Mouse (Mus musculus): ENCODE measurements around the gene Nfkb1.

Gene Nfkb1

GRCm38 (mm10) chr3:135711613-135712012, 20.3 kb upstream of the Nfkb1 start:
- in situ Hi-C loops (cut with MboI; ENCODE audit: unreplicated experiment in 2 of 2): loop anchor here in 1 of 2 experiments (25.0 kb wide), 1 partner anchor 199 kb away; no protein-coding TSS in a partner anchor

DNA sequence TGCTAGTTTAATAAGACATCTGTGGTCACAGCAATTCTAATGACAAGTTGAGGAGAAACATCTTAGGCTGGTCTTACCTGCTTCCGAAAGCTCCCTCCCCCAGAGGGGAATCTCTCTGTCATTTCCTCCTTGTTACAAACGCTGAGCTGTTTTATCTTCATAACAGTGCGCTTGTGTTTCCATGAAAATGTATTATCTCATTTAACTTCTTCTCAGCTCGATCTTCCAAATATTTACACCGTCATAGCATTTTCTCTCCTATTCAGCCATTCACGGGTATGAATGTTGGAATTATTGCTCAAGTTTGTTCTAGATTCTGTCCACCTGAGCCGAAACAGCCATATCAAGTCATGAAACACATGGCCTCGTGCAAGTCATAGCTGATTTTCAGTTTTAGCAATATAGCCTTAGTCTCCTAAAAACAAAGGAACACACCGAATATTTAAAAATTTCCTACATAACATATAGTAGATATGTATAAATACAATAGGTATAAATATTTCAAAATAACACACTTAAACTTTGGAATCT, 19.8 kb upstream of the Nfkb1 start:
- in situ Hi-C loops (cut with MboI; ENCODE audit: unreplicated experiment in 2 of 2): loop anchor here in 1 of 2 experiments (25.0 kb wide), 1 partner anchor 199 kb away; no protein-coding TSS in a partner anchor

DNA sequence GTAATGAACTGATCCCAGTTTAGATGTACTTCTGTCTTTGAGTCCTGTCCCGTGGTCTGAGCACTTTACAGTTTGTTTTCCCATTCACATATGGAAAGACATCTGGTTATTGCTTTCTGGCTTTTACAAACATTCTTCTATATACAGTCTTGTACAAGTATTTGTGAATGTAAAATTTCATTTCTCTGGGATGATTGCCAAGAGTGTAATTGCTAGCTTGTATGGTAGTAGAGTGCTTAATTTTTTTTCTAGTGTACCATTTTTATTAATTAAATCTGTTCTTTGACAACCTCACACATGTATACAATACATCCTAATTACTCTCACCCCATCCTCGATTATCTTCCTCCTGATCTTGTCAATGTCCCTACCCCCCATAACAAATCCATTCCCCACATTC, 12.0 kb upstream of the Nfkb1 start:
- in situ Hi-C loops (cut with MboI; ENCODE audit: unreplicated experiment in 2 of 2): loop anchor here in 1 of 2 experiments (5.0 to 25.0 kb wide), 2 partner anchors 106 to 191 kb away; no protein-coding TSS in a partner anchor

DNA sequence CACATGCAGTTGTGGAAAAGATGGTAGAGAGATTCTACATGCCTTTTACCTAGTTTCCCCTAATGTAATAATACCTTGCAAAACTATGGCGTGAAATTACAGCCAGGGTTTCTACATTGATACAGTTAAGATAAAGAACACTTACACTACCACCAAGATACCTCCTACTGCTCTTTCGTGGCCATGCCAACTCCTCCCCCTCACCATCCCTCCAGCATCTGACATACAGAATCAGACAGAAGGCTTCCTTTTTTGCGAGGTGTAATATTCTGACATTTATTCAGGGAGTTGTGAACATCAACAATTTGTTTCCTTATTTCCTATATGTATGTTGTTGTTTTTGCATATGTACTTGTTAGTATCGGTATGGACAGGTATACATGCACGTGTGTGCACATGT, 11.3 kb upstream of the Nfkb1 start:
- in situ Hi-C loops (cut with MboI; ENCODE audit: unreplicated experiment in 2 of 2): loop anchor here in 1 of 2 experiments (5.0 to 25.0 kb wide), 2 partner anchors 105 to 190 kb away; no protein-coding TSS in a partner anchor

DNA sequence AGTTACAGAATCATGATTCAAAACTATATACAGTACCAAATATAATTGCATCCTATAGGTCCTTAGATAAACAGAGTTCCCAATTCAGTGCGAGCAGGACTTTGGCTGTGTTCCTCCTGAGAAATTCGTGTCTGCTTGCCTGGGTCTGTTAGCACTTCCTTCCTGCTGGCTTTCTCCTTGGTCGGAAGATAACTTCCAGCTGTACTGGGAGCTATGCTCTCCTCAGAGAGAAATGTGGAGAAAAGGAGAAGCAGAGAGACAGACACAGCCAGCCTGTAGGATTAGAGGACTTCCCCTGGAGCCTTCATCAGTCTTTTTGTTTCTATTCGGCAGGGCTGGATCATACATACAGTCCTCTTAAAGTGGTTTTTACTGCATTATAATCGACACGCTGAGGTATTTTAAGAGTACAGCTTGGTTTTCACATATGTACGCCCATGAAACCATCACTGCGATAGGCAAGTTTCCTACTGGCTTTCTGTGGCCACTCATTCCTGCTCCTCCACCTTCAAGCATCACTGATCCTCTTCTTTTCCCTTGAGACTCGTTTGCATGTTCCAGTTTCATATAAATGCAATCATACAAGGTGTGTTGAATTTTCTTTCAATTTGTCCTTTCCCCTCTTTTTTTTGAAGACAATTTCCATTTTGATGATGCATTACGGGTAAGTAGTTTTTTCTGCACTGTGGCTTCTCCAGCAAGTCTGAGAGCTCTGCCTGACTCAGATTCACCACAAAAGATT, 8.3 kb upstream of the Nfkb1 start:
- in situ Hi-C loops (cut with MboI; ENCODE audit: unreplicated experiment in 2 of 2): loop anchor here (5.0 to 25.0 kb wide), 3 partner anchors 102 to 187 kb away; no protein-coding TSS in a partner anchor

- in situ Hi-C loops (cut with MboI; ENCODE audit: unreplicated experiment in 2 of 2): loop anchor here in 1 of 2 experiments (10.0 kb wide), 1 partner anchor 114 kb away; no protein-coding TSS in a partner anchor
These were observed 7.2 kb upstream of the Nfkb1 start for GRCm38 (mm10) chr3:135698466-135698975.

- in situ Hi-C loops (cut with MboI; ENCODE audit: unreplicated experiment in 2 of 2): loop anchor here in 1 of 2 experiments (10.0 kb wide), 1 partner anchor 111 kb away; no protein-coding TSS in a partner anchor
These were observed 4.9 kb upstream of the Nfkb1 start for GRCm38 (mm10) chr3:135696262-135696661.

GRCm38 (mm10) chr3:135692999-135693398, 1.7 kb upstream of the Nfkb1 start:
- in situ Hi-C loops (cut with MboI; ENCODE audit: unreplicated experiment in 2 of 2): loop anchor here in 1 of 2 experiments (10.0 kb wide), 1 partner anchor 108 kb away; no protein-coding TSS in a partner anchor

GRCm38 (mm10) chr3:135690568-135691190, 668 bp downstream of the Nfkb1 start:
- in situ Hi-C loops (cut with MboI; ENCODE audit: unreplicated experiment in 2 of 2): loop anchor here in 1 of 2 experiments (10.0 kb wide), 1 partner anchor 106 kb away; no protein-coding TSS in a partner anchor

GRCm38 (mm10) chr3:135689773-135690567, 1.4 kb downstream of the Nfkb1 start:
- in situ Hi-C loops (cut with MboI; ENCODE audit: unreplicated experiment in 2 of 2): loop anchor here in 1 of 2 experiments (10.0 kb wide), 1 partner anchor 105 kb away; no protein-coding TSS in a partner anchor

DNA sequence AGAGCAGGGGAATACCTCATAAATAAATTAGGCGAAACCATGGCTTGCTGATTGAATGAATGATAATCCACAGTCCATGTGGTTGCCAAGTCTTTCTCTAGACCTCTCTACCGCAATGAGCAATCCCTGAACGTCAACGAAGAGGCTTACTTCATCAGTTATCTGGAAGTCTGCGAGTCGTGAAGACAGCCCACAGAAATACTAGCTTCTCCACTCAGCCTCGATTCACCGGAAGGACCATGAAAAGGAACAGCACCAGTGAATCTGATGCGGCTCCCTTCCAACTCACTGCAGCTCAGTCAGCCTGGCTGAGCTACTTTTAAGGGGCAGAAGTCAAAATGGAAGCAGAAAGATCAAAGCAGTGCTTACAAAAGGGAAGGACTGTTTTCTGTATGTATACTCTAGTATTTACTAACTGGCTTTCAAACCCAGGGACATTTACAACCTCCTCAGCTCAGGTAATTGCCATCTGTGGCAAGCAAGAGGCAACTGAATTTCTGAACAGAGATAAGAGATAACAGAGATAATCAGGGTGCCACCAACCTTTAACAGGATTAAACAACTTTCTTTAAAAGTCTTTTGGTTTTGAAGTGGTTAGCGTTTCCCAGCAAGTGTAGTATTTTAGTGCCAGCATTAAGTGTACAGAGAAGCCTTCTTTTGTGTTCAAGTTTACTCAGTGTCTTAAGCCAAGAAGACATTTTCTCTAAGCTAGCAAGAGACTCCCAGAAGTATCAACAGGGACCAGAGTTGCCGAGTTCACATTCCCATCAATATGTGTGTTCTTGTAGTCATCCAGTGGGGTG, 2.2 kb downstream of the Nfkb1 start:
- in situ Hi-C loops (cut with MboI; ENCODE audit: unreplicated experiment in 2 of 2): no loop called here

- in situ Hi-C loops (cut with MboI; ENCODE audit: unreplicated experiment in 2 of 2): no loop called here
These were observed 3.4 kb downstream of the Nfkb1 start for GRCm38 (mm10) chr3:135687965-135688364.

DNA sequence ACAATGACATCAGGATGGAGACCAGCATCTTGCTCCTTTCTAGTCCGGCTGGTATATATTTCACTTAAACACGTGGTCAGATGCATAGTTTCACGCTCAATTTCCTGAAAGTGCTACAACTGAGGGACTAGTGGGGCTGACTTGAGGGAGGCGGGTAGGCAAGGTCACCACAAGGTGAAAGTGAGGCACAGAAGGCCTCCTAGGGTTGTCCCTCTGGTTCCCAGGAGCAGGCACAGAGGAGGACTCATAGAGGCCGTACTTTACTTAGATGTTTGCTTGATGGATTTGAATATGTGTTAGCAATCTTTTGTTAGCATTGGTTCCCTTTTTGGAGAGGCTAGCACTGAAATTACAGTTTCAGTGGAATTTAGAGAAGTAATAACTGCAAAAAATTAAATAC, 4.9 kb downstream of the Nfkb1 start:
- in situ Hi-C loops (cut with MboI; ENCODE audit: unreplicated experiment in 2 of 2): no loop called here

- in situ Hi-C loops (cut with MboI; ENCODE audit: unreplicated experiment in 2 of 2): no loop called here
These were observed 8.1 kb downstream of the Nfkb1 start for GRCm38 (mm10) chr3:135683275-135683674.

DNA sequence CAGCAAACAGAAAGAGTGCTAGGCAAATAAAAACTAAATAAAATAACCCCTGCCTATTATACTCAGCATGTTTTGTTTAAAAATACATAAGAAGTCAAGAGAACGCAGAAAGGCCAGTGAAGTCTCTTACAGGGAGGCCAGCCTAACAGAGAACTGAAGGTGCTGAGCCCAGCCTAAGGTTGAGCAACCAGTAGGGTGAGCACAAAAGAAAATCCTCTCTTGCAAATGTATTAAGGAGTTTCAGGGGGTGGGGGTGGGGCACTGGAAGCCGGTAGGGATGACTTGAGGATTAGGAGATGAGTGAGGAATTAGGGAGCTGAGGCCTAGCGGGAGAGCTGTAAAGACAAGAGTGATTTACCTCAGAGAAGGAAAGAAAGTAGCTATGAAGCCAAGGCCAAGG, 9.1 kb downstream of the Nfkb1 start:
- in situ Hi-C loops (cut with MboI; ENCODE audit: unreplicated experiment in 2 of 2): no loop called here

GRCm38 (mm10) chr3:135681272-135681783, 10.0 kb downstream of the Nfkb1 start:
- in situ Hi-C loops (cut with MboI; ENCODE audit: unreplicated experiment in 2 of 2): no loop called here

DNA sequence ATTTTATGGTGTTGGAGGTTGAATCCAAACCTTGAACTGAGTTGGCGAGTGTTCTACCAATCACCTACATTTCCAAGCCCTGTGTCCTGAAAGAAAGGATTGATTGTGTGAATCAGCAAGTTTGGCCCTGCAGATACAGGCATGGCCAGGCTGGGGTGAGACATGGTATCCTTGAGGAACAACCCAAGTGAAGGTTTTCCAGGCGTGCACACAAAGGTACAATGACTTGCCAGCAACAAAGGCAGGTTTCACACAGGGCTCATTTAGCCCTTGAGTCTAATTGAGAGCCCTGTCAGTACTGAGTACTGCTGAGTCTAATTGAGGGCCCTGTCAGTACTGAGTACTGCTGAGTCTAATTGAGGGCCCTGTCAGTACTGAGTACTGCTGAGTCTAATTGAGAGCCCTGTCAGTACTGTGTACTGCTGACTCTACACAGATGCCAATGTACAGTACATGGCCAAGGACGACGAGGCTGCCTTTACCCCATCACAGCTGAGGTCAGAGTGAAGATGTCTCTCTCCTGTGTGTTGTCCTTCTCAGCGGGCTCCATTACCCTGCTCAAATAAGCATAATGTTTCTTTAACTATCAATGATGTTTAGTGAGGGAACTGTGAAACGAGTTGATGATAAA, 11.0 kb downstream of the Nfkb1 start:
- in situ Hi-C loops (cut with MboI; ENCODE audit: unreplicated experiment in 2 of 2): no loop called here

DNA sequence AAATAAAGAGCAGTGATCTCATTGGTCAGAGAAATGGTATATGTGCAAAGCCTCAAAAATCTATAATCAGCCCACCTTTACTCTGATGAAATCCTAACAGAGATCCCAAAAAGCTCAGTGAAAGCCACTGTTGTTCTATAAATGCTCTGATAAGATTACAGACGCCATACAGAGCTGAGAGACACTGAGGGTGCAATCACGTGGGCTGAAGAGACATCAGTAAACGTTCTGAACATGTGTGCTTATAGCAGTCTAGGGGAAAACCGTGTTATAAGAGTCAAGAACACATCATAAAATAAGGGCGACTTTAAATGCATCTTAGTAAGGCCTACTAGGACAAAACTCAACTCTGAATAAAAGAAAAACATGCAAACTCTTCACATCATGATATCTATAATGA, 14.3 kb downstream of the Nfkb1 start:
- in situ Hi-C loops (cut with MboI; ENCODE audit: unreplicated experiment in 2 of 2): no loop called here

DNA sequence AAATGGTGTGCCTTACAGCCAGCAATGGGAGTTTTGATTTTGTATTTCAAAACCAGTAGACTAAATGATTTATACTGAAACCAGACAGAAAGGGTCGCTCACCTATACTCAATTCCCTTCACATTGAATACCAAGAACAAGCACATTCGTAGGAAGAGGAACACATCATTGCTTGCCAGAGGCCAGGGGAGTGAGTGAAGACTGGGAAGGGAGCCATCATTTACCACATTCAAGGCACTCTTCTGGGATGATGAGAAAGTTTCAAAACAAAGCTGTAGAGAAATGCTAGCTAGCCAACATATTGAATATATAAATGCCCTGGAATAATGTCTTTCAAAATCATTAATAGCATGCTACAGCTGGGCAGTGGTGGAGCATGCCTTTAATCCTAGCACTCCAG, 15.0 kb downstream of the Nfkb1 start:
- in situ Hi-C loops (cut with MboI; ENCODE audit: unreplicated experiment in 2 of 2): no loop called here

Measured in v-Abl transformed pro-B cells (cell line).